Mouse (Mus musculus) heart, embryonic 11.5 days (tissue): ENCODE data around the gene Ifi203. TPM values are rescaled to one million over a fixed set of nuclear protein-coding genes. Genes with fewer than 3 reads are reported as not detected.
"Not testable (repeated sequence)": the region's sequence is repeated elsewhere in the genome, so short reads cannot be mapped to it uniquely, and the experiment has no call there.

Source experiments
- ATAC-seq: fragments of 200-750 bp; cut with Nextera tagmentation; replicated peaks from 2 replicates; pipeline ENCODE4 v1.8.0; 2017; ENCODE audit warnings: moderate library complexity; ENCODE audit not compliant: insufficient number of reproducible peaks, low FRiP score, low TSS enrichment
- H3K27ac ChIP-seq: fragments of 300-500 bp; sonication (generic); 2 replicates; pipeline ENCODE4 v1.5.1; 2014; ENCODE audit warnings: mild to moderate bottlenecking, low read depth, low read length
- H3K27me3 ChIP-seq: fragments of 300-500 bp; sonication (generic); 2 replicates; pipeline ENCODE4 v1.6.1; 2014; ENCODE audit warnings: mild to moderate bottlenecking, low read length, mixed read lengths; ENCODE audit not compliant: control insufficient read depth, insufficient read depth
- H3K36me3 ChIP-seq: fragments of 300-500 bp; sonication (generic); 2 replicates; pipeline ENCODE4 v1.6.1; 2014; ENCODE audit warnings: mild to moderate bottlenecking, low read length, moderate library complexity, mixed read lengths; ENCODE audit not compliant: control insufficient read depth, insufficient read depth
- H3K4me1 ChIP-seq: fragments of 300-500 bp; sonication (generic); 2 replicates; pipeline ENCODE4 v1.6.1; 2014; ENCODE audit warnings: low read length; ENCODE audit not compliant: control insufficient read depth, insufficient read depth
- H3K4me2 ChIP-seq: fragments of 300-500 bp; sonication (generic); 2 replicates; pipeline ENCODE4 v1.6.1; 2014; ENCODE audit warnings: mild to moderate bottlenecking, moderate library complexity
- H3K4me3 ChIP-seq: fragments of 300-500 bp; sonication (generic); 2 replicates; pipeline ENCODE4 v1.5.1; 2014; ENCODE audit warnings: low read depth, low read length
- H3K9ac ChIP-seq: fragments of 300-500 bp; sonication (generic); 2 replicates; pipeline ENCODE4 v1.6.1; 2014; ENCODE audit warnings: mild to moderate bottlenecking, low read depth, low read length, moderate library complexity
- H3K9me3 ChIP-seq: fragments of 300-500 bp; sonication (generic); replicated peaks from 2 replicates; pipeline ENCODE4 v1.6.1; 2016; ENCODE audit warnings: low read length; ENCODE audit not compliant: control insufficient read depth
- WGBS: fragments of 180-500 bp; shearing (Covaris S2); extraction: QIAGEN DNeasy Blood & Tissue Kit; methylation state at CpG from one replicate; pipeline ENCODE4 v1.1.7; 2014; ENCODE audit not compliant: insufficient replicate concordance; 5-methylcytosine and 5-hydroxymethylcytosine counted together
- polyA plus RNA-seq: library from polyadenylated mRNA; unstranded; fragments of >200 nt; fragmentation: Nextera tagmentation; extraction: Ambion mirVana; gene quantifications from 2 replicates; pipeline ENCODE4 v1.2.1, GENCODE M21; 2014

The Ifi203 gene
- polyA plus RNA-seq, 1 experiment from 2014 or later, result 0.31 TPM

DNA sequence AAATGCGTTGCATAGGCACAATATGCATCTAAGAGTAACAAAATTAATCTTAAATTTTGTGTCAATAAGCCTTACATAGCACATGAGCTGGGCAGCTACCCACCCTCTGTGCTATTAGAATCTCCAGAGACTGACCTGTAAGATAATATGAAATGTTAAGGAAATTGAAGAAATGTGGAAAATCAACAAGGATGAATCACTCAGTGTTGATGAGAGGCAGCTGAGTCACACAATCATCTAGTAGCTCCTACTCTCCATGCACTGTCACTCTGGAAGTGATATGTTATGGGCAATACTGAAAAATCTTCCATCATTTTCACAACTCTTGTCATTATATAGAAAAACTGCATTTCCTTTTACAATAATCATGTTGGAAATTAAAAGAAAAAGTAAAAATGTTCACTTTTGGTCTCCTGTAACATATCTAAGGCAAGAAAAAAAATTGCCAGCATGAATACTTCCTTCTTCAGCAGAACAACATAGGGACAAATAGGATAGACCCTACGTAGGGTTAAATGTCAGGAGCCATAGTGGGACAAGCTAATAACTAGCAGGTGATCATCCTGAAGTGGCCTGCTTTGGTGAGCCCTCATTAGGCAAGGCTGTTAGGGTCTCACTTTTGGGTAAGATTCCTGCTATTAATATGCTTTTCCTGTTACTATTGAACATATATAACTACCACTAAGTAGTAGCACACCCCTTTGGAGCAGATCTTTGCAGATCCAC is 12.8 kb upstream of the Ifi203 start:
- no peaks in the 10 kb centered on the region for H3K27me3 ChIP-seq
- no peaks in the 10 kb centered on the region for H3K4me1 ChIP-seq
- H3K9me3 ChIP-seq, result no peaks in the 10 kb centered on the region
- H3K27ac ChIP-seq, result no peak overlapping the region
- H3K36me3 ChIP-seq, result no peaks in the 10 kb centered on the region
- no peak overlapping the region for H3K4me3 ChIP-seq
- WGBS, result 76% methylated on average over 2 of the region's 2 CpGs
- no peak overlapping the region for H3K9ac ChIP-seq
- H3K4me2 ChIP-seq, result no peak overlapping the region
- no peak for ATAC-seq

DNA sequence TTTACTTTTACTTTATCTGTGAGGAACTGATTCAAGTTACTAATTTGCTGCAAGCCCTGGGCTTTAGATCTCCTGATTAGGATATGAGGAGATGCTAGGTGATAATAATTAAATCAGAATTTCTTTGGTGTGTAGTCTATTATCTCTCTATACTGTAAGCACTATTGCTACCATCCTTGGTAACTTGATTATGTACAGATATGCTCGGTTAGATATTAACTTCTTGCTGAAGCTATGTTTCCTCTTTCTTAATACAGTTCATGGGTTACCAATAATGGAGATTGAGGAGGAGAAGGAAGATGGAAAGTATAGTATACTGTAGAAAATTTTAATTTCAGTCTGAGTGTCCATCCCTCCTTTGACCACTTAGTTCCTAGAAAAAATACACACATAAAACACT is 11.1 kb upstream of the Ifi203 start:
- no peaks in the 10 kb centered on the region for H3K27me3 ChIP-seq
- WGBS, result 62% methylated on average over 1 of the region's 1 CpGs
- H3K9ac ChIP-seq, result no peak overlapping the region
- ATAC-seq, result no peak
- no peaks in the 10 kb centered on the region for H3K4me1 ChIP-seq
- no peak overlapping the region for H3K27ac ChIP-seq
- no peak overlapping the region for H3K4me3 ChIP-seq
- H3K9me3 ChIP-seq, result no peaks in the 10 kb centered on the region
- no peak overlapping the region for H3K4me2 ChIP-seq
- H3K36me3 ChIP-seq, result no peaks in the 10 kb centered on the region

DNA sequence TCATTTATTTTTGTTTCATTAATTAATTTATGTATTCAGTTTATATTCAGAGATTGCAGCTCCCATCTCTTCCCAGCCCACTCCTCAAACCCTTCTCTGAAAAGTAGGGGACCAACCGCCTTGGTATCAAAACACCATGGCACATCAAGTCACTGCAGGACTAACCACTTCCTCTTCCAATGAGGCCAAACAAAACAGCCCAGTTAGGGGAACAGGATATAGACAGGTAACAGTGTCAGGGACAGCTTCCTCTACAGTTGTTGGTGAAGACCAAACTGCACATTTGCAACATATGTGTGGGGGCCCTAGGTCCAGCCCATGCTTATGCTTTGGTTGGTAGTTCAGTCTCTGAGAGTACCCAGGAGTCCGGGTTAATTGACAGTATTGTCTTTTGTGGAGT is 6.6 kb upstream of the Ifi203 start:
- H3K9ac ChIP-seq, ATAC-seq, H3K27me3 ChIP-seq, H3K4me2 ChIP-seq, H3K4me1 ChIP-seq, H3K36me3 ChIP-seq, H3K9me3 ChIP-seq, H3K4me3 ChIP-seq, H3K27ac ChIP-seq: not testable (repeated sequence)
- WGBS, result 65% methylated on average over 2 of the region's 2 CpGs

DNA sequence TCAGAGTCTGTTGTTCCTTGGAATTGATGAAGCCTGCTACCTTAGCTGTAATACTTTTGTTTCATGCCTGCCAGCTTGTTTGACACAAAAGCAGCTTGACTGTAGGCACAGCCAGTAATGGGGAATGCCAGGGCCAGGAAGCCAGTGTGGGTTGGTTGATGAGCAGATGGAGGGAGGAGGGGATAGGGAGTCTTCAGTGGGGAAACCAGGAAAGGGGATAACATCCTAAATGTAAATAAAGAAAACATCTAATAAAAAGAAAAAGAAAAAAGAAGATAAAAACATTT is 251 bp upstream of the Ifi203 start:
- H3K4me3 ChIP-seq, H3K4me1 ChIP-seq, H3K4me2 ChIP-seq, ATAC-seq, H3K9ac ChIP-seq, H3K36me3 ChIP-seq, H3K9me3 ChIP-seq, H3K27me3 ChIP-seq, H3K27ac ChIP-seq: not testable (repeated sequence)

DNA sequence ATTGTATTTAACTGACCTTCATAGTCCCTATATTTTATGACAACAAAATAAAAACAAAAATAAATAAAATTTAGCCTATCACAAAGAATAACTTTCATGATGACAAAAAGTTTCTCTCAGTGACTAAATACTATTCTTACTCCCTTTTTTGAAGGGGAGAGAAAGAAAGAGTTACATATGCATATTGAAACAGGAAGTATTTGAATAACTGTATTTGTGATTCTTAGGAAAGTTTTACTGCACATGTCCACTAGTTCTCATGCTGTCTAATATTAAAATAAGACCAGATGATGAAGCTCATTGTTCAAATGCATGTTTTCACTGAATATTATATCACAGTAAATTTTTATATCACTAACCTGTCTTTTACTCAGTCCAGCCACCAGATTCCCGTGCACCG is 950 bp downstream of the Ifi203 start:
- not testable (repeated sequence) for H3K36me3 ChIP-seq, H3K9ac ChIP-seq, H3K4me2 ChIP-seq, H3K4me3 ChIP-seq, H3K9me3 ChIP-seq, ATAC-seq, H3K27me3 ChIP-seq, H3K27ac ChIP-seq, H3K4me1 ChIP-seq
- WGBS, result 90% methylated on average over 2 of the region's 2 CpGs

DNA sequence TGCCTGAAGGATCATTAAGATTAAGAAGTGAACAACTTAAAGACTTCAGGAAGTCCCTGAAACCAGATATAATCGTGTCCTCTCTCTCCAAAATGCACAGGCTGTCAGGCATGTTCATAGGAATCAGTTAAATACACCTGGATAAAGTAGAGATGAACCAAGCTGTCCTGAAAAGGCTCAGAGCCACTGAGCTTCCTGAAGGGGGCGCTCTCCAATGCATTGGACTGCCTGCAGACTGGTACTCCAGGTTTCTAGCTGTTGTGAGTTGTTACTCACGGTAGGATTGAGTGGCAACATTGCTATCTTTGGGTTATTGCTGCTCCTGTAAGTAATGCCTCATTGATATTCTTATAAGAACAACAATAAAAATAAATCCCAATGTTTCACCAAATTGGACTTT is 23.2 kb downstream of the Ifi203 start:
- not testable (repeated sequence) for H3K27me3 ChIP-seq
- WGBS, result 61% methylated on average over 2 of the region's 3 CpGs

DNA sequence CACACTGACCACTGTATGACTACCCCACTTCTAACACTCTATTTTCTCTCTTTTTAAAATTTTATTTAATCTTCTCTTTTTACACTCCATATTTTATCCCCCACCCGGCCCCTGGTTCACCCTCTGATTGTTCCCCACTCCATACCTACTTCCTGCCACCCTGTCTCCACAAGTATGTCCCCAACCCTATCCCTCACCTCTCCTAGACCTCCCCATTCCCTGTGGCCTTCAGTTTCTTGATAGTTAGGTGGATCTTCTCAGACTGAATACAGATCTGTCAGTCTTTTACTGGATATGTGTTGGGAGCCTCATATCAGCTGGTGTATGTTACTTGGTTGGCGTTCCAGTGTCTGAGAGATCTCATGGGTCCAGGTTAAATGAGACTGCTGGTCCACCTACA is 27.9 kb downstream of the Ifi203 start:
- WGBS, result 77% methylated on average over 2 of the region's 2 CpGs
- no peak overlapping the region for H3K27ac ChIP-seq
- no peaks in the 10 kb centered on the region for H3K4me1 ChIP-seq
- no peak for ATAC-seq
- H3K27me3 ChIP-seq, result no peaks in the 10 kb centered on the region
- H3K9me3 ChIP-seq, result no peaks in the 10 kb centered on the region
- no peak overlapping the region for H3K4me3 ChIP-seq
- no peak overlapping the region for H3K9ac ChIP-seq
- no peaks in the 10 kb centered on the region for H3K36me3 ChIP-seq
- H3K4me2 ChIP-seq, result no peak overlapping the region

More for the DNA sequence above, 23.2 kb downstream of the Ifi203 start:
- not testable (repeated sequence) for H3K27ac ChIP-seq, H3K9me3 ChIP-seq, H3K4me1 ChIP-seq, H3K36me3 ChIP-seq, H3K4me2 ChIP-seq, H3K9ac ChIP-seq, H3K4me3 ChIP-seq, ATAC-seq

DNA sequence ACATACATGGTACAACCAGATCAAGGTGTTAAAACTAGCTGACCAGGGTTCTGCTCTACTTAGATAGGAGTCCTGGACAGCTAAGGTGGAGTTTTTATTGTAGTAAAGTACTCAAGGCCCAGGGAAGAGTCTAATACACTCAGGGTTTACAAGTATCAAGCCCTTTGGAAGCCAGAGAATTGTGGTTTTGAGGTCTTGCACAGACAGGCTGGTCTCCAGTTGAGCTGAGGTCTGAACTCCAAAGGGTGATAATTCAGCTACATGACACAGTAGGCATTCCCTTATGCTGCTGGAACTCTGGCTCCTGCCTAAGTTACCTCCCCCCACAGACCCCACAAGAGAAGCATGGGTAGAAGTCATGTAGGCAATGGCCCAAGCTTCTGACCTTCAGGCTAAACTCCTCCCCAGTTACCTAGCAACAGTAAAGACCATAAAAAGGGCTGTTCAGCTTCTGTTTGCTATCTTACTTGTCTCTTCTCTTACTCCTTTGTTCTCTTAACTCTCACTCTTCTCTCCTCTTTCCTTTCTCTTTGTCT is 29.1 kb downstream of the Ifi203 start:
- not testable (repeated sequence) for H3K27me3 ChIP-seq, H3K4me3 ChIP-seq, H3K4me1 ChIP-seq, H3K27ac ChIP-seq, H3K9me3 ChIP-seq, H3K4me2 ChIP-seq, H3K36me3 ChIP-seq, ATAC-seq, H3K9ac ChIP-seq

DNA sequence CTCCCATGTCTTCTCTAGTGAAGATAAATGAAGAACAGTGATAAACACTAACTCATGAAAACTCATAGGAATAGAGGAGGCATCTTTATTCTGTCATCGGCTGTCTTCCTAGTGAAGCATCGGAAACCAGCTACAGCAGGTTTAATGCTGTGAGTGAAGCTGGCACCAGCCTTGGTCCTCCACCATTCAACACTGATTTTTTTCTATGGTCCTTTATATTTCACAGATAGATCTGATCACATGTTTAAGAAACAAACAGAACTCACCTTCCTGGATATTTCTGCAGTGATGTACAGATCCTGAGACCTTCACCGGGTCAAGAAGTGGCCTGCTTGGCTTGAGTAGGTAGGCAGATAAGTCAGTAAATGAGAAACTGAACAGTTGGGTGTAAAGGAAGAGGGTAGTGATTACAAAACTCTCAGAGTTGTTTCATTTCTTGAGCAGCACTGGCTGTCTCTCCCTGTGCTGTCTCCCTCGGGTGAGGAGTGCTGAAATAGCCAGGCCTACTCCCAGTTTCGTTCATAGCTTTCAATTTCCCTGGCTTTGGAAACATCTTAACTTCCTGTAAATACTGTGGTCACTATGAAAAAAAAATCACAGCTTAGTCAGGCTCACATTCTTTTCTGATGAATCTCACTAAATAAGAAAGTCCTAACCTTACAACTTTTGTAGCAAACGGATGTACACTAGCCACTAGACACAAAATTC is 29.8 kb downstream of the Ifi203 start, which contains the start of gene Ifi211:
Gene Ifi211, minus strand, starts transcription at position 499 of the 708 bp plus-strand sequence.
- not testable (repeated sequence) for H3K36me3 ChIP-seq, H3K4me3 ChIP-seq, H3K27ac ChIP-seq, H3K9me3 ChIP-seq, H3K4me1 ChIP-seq, H3K27me3 ChIP-seq, ATAC-seq, H3K4me2 ChIP-seq, H3K9ac ChIP-seq
- WGBS, result 71% methylated on average over 6 of the region's 6 CpGs
